Mouse (Mus musculus): ENCODE data around the gene Dlx1.

DNA sequence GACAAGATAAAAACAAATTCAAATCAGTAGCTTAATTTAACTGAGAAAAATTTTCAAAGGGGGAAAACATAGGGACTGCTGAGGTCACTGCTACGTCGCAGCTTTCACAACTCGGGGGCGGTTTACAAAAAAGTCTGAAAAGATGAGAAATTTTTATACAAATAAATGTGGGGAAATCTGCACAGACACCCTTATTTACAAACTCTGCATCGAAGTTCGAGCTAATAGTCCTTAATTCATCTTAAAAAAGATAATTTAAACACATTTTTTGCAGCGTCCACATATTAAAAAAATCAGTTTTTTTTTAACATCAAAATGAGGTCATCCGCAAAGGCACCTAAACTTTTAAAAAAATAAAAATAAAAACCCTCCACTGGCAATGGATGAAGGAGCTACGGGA lies 15.6 kb downstream of the Dlx1 start:
- TF ChIP-seq CTCF (IDR thresholded peaks at IDR 0.05; ENCODE audit: low read depth) (no peak), EP300 (optimal IDR thresholded peaks at IDR 0.05) (no peak)

Measured in stomach, postnatal 0 days (tissue).